Mouse (Mus musculus) testis, adult 2 months (tissue): Measurements from ENCODE around the gene Pigu. TPM values are rescaled to one million over a fixed set of nuclear protein-coding genes. Genes with fewer than 3 reads are reported as not detected.

Experiments used
- H3K27ac ChIP-seq: fragments of 200-500 bp; 2 replicates; pipeline ENCODE4 v1.5.1; 2012; ENCODE audit warnings: low read depth, low read length; ENCODE audit not compliant: control insufficient read depth, insufficient read depth
- H3K27me3 ChIP-seq: fragments of 200-500 bp; 2 replicates; pipeline ENCODE4 v1.6.1; 2012; ENCODE audit warnings: mild to moderate bottlenecking, low read length, moderate library complexity; ENCODE audit not compliant: control insufficient read depth, insufficient read depth
- H3K36me3 ChIP-seq: fragments of 200-500 bp; 2 replicates; pipeline ENCODE4 v1.6.1; 2012; ENCODE audit warnings: mild to moderate bottlenecking, low read length; ENCODE audit not compliant: control insufficient read depth, insufficient read depth
- H3K4me1 ChIP-seq: fragments of 200-500 bp; 2 replicates; pipeline ENCODE4 v1.6.1; 2012; ENCODE audit warnings: low read length; ENCODE audit not compliant: control insufficient read depth, insufficient read depth
- H3K4me3 ChIP-seq: fragments of 200-500 bp; 2 replicates; pipeline ENCODE4 v1.5.1; 2012; ENCODE audit warnings: low read depth, mild to moderate bottlenecking, low read length, moderate library complexity, mixed read lengths; ENCODE audit not compliant: control insufficient read depth
- CTCF ChIP-seq: fragments of 200-500 bp; IDR thresholded peaks from 2 replicates; pipeline ENCODE4 v1.5.1; 2012; ENCODE audit warnings: low read depth, mild to moderate bottlenecking, inconsistent platforms, low read length, moderate library complexity; ENCODE audit not compliant: control insufficient read depth, insufficient read depth, insufficient replicate concordance
- POLR2A ChIP-seq: fragments of 200-500 bp; IDR thresholded peaks from 2 replicates; pipeline ENCODE4 v1.6.1; 2012; ENCODE audit warnings: low read depth, mild to moderate bottlenecking, inconsistent platforms, low read length, moderate library complexity; ENCODE audit not compliant: control insufficient read depth
- polyA plus RNA-seq: library from polyadenylated mRNA; depleted of rRNA; stranded (reverse); fragments of >200 nt; gene quantifications from 2 replicates; pipeline ENCODE4 v1.2.3, GENCODE M21; 2012

Gene Pigu
- polyA plus RNA-seq, 1 experiment, result 36.9 TPM

GRCm38 (mm10) chr2:155276621-155277175, 80.5 kb downstream of the Pigu start:
- no peak for TF ChIP-seq CTCF
- TF ChIP-seq POLR2A, result no peak
- no peaks in the 10 kb centered on the region; the same call in 1 of the 2 replicates for H3K36me3 ChIP-seq
- no peaks in the 10 kb centered on the region for H3K27me3 ChIP-seq
- peak overlapping the region; percentile 90 for H3K4me3 ChIP-seq
- peak overlapping the region; percentile 72 for H3K27ac ChIP-seq
- peaks cover 6% of the 10 kb centered on the region for H3K4me1 ChIP-seq

GRCm38 (mm10) chr2:155276195-155276594, 81.0 kb downstream of the Pigu start, which contains the start of gene Map1lc3a:
Gene Map1lc3a, plus strand, starts transcription at chr2:155276297.
- Histone ChIP-seq H3K27me3 (no peaks in the 10 kb centered on the region), H3K36me3 (no peaks in the 10 kb centered on the region; the same call in 1 of the 2 replicates), H3K4me3 (peak within 1 kb of the TSS; percentile 90), H3K4me1 (peaks cover 6% of the 10 kb centered on the region), H3K27ac (peak within 1 kb of the TSS; percentile 72)
- TF ChIP-seq POLR2A (peak; percentile 71), CTCF (no peak)

GRCm38 (mm10) chr2:155273603-155274002, 83.6 kb downstream of the Pigu start:
- Histone ChIP-seq H3K27me3 (no peaks in the 10 kb centered on the region), H3K36me3 (no peaks in the 10 kb centered on the region), H3K4me1 (peaks cover 6% of the 10 kb centered on the region), H3K4me3 (no peak overlapping the region), H3K27ac (no peak overlapping the region)
- no peak for TF ChIP-seq POLR2A
- TF ChIP-seq CTCF, result no peak

GRCm38 (mm10) chr2:155272396-155273170, 84.6 kb downstream of the Pigu start:
- no peaks in the 10 kb centered on the region for H3K27me3 ChIP-seq
- H3K27ac ChIP-seq, result peak overlapping the region; percentile 31; the same call in 1 of the 2 replicates
- no peak overlapping the region for H3K4me3 ChIP-seq
- TF ChIP-seq CTCF, result no peak
- no peak for TF ChIP-seq POLR2A
- peaks cover 6% of the 10 kb centered on the region for H3K4me1 ChIP-seq
- no peaks in the 10 kb centered on the region for H3K36me3 ChIP-seq

- Histone ChIP-seq H3K4me3 (no peak overlapping the region), H3K27ac (no peak overlapping the region), H3K4me1 (peaks cover 2% of the 10 kb centered on the region), H3K27me3 (no peaks in the 10 kb centered on the region), H3K36me3 (no peaks in the 10 kb centered on the region)
- TF ChIP-seq POLR2A (no peak), CTCF (peak; percentile 32; the same call in 1 of the 2 replicates)
These were observed 85.3 kb downstream of the Pigu start for GRCm38 (mm10) chr2:155271957-155272356.

GRCm38 (mm10) chr2:155266896-155267295, 90.3 kb downstream of the Pigu start:
- H3K27me3 ChIP-seq, result no peaks in the 10 kb centered on the region
- no peak overlapping the region for H3K27ac ChIP-seq
- H3K4me1 ChIP-seq, result no peaks in the 10 kb centered on the region
- TF ChIP-seq POLR2A (no peak), CTCF (no peak)
- H3K4me3 ChIP-seq, result no peak overlapping the region
- H3K36me3 ChIP-seq, result no peaks in the 10 kb centered on the region

- Histone ChIP-seq H3K36me3 (no peaks in the 10 kb centered on the region), H3K27me3 (no peaks in the 10 kb centered on the region), H3K27ac (no peak overlapping the region), H3K4me3 (no peak overlapping the region), H3K4me1 (no peaks in the 10 kb centered on the region)
- TF ChIP-seq CTCF (no peak), POLR2A (no peak)
These were observed 91.7 kb downstream of the Pigu start for GRCm38 (mm10) chr2:155265526-155265925.
